Mouse (Mus musculus): ENCODE measurements around the gene Lin37. TPM values are rescaled to one million over a fixed set of nuclear protein-coding genes. Genes with fewer than 3 reads are reported as not detected.

The Lin37 gene
- total and polyA plus RNA-seq, 3 experiments, result 13.7 to 20.0 (median 16.0) TPM

DNA sequence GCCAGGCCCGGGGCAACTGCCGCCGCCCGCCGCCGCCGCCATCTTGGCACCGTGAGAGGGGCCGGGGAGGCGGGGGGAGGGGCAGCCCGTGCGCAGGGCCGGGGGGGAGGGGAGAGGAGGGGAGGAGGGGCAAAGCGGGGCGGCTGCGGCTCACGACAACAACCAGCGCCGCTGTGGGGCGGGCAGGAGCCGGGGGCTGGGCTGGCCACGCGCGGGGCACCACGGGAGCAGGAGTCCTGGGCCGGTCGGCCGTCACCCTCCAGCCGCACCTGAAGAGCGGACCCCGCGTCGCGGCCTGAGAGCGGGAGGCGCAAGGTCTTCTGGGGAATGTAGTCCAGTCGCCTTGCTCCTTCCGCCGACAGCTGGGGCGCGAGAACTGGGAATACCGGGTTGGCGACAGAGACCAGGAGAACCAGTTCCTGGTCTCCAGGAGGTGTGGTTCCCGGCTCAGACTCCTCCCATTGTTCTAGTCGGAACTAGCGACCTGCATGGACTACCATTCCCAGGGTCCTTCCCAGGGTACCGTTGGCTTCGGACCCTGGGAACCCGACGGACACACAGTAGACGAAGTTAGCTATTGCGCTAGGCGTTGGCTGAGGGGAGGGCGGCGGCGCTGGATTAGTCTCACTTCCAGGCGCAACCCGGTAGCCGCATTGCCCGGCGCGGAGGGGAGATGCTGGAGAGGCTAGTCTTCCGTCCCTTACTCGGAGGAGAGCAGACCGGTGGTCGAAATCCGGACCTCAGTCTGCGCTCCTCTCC, 29.2 kb upstream of the Lin37 start, which contains the start of gene Kmt2b:
TSS of gene Kmt2b (minus strand) at position 51 of the 759 bp plus-strand sequence.
- peak within 1 kb of the TSS; percentile 87 for H3K27ac ChIP-seq
- no peaks in the 10 kb centered on the region for H3K4me1 ChIP-seq (ENCODE audit: control insufficient read depth, insufficient read depth, low read length)
- WGBS, result under 1% methylated on average over 53 of the region's 68 CpGs
- H3K79me2 ChIP-seq (replicated peaks; ENCODE audit: control insufficient read depth, insufficient read depth, low read length), result peaks cover 1% of the 10 kb centered on the region
- peak; percentile 95 to 99 for DNase-seq
- TF ChIP-seq POLR2A (IDR thresholded peaks at IDR 0.05; ENCODE audit: insufficient read depth, low read depth, low read length), result peak; percentile 87
- peak; percentile 68 for TF ChIP-seq EP300 (IDR thresholded peaks at IDR 0.05; ENCODE audit: insufficient read depth, low read depth, low read length)
- no peak for TF ChIP-seq CTCF (IDR thresholded peaks at IDR 0.05)
- H3K4me3 ChIP-seq, result peak within 1 kb of the TSS; percentile 83
- peak within 1 kb of the TSS; percentile 90 for H3K9ac ChIP-seq (ENCODE audit: low read depth, low read length)
- H3K27me3 ChIP-seq (ENCODE audit: control insufficient read depth, insufficient read depth, low read length), result no peaks in the 10 kb centered on the region
- intact Hi-C loops (cut with DNase I), result loop anchor here (1.0 to 2.0 kb wide), 4 partner anchors 24 to 62 kb away; partner anchors contain the start of genes Gm49396, Psenen, Rbm42 and U2af1l4
- H3K36me3 ChIP-seq (ENCODE audit: control insufficient read depth, insufficient read depth, low read length), result no peaks in the 10 kb centered on the region

DNA sequence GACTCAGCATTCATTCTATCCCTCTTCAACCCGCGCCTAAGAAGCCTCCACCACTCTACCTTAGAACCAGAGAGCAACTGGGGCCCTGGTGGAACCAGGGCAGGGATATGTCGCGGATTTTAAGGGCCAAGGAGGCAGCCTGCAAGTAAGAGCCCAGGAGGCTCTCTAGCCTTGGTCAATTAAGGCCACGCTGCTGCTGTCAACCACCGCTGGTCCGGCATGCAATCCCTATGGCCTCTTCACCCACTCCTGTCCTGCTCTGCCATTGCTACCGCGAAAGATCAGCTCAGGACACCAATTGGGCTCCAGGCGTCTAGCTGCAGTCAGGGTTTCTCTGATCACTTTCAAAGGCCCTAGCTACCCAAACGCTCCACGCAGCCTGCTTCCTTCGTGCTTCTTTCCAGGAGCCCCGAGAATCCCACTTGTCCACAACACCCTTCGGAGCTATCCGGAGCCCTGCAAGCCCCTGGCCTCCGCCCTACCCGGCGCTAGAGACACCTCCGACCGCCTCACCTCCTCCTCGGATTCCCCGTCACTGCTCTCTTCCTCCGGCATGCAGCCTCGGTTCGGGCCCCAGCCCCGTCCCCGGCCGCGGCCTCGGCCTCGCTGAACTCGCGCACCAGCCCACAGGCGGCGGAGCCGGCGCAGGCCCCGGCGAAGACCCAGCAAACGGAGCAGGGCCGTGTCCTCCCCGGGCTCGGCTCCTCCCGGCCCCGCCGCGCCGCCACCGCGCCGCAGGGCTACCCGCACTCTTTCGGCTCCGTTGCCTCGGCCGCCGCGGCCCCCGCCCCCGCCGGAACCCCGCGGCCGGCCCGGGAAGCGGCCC, 28.4 kb upstream of the Lin37 start:
- under 1% methylated on average over 43 of the region's 67 CpGs for WGBS
- TF ChIP-seq POLR2A (IDR thresholded peaks at IDR 0.05; ENCODE audit: insufficient read depth, low read depth, low read length) (no peak), EP300 (IDR thresholded peaks at IDR 0.05; ENCODE audit: insufficient read depth, low read depth, low read length) (no peak), CTCF (IDR thresholded peaks at IDR 0.05) (no peak)
- H3K27ac ChIP-seq, result peak overlapping the region; percentile 87
- no peaks in the 10 kb centered on the region for H3K4me1 ChIP-seq (ENCODE audit: control insufficient read depth, insufficient read depth, low read length)
- peaks cover 1% of the 10 kb centered on the region for H3K79me2 ChIP-seq (replicated peaks; ENCODE audit: control insufficient read depth, insufficient read depth, low read length)
- H3K9ac ChIP-seq (ENCODE audit: low read depth, low read length), result peak overlapping the region; percentile 90
- intact Hi-C loops (cut with DNase I), result loop anchor here (1.0 to 2.0 kb wide), 2 partner anchors 25 to 63 kb away; partner anchors contain the start of genes Gm49396, Psenen, Rbm42 and U2af1l4
- no peaks in the 10 kb centered on the region for H3K27me3 ChIP-seq (ENCODE audit: control insufficient read depth, insufficient read depth, low read length)
- H3K4me3 ChIP-seq, result peak overlapping the region; percentile 83
- no peaks in the 10 kb centered on the region for H3K36me3 ChIP-seq (ENCODE audit: control insufficient read depth, insufficient read depth, low read length)
- no peak for DNase-seq

DNA sequence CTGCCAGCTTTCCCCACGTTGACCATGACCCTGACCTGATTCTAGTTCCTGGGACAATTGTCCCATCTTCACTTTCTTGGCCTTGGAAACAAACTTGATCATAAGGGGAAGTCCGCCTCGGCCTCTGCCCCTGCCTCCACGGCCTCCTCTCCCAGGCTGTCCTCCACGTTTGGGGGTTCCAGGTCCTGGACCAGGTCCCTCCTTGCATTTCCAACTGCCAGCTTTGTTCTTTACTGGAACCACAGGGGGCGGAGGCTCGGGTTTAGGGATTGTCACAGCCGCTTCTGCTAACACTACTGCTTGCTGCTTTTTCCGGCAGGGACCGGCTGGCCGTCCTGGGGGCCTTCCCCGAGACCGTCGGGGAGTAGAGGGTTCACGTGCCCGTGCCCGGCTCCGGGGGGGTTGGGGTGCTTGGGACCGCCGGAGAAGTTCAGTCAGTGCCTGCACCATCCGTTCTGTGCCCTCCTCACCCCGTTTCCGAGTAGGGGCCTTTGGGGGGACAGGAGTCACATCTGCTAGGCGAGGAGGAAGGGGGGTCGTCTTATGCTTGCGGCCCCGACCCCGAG, 26.9 kb upstream of the Lin37 start:
- intact Hi-C loops (cut with DNase I), result no loop called here
- H3K36me3 ChIP-seq (ENCODE audit: control insufficient read depth, insufficient read depth, low read length), result no peaks in the 10 kb centered on the region

GRCm38 (mm10) chr7:30585170-30585569, 25.5 kb upstream of the Lin37 start:
- no peak for TF ChIP-seq CTCF (IDR thresholded peaks at IDR 0.05)
- no peak for TF ChIP-seq POLR2A (IDR thresholded peaks at IDR 0.05; ENCODE audit: insufficient read depth, low read depth, low read length)
- TF ChIP-seq EP300 (IDR thresholded peaks at IDR 0.05; ENCODE audit: insufficient read depth, low read depth, low read length), result no peak
- intact Hi-C loops (cut with DNase I), result no loop called here
- Histone ChIP-seq H3K27me3 (ENCODE audit: control insufficient read depth, insufficient read depth, low read length) (no peaks in the 10 kb centered on the region), H3K4me3 (no peak overlapping the region), H3K79me2 (replicated peaks; ENCODE audit: control insufficient read depth, insufficient read depth, low read length) (peaks cover 1% of the 10 kb centered on the region), H3K27ac (no peak overlapping the region), H3K36me3 (ENCODE audit: control insufficient read depth, insufficient read depth, low read length) (no peaks in the 10 kb centered on the region), H3K9ac (ENCODE audit: low read depth, low read length) (no peak overlapping the region), H3K4me1 (ENCODE audit: control insufficient read depth, insufficient read depth, low read length) (no peaks in the 10 kb centered on the region)
- 96% methylated on average over 7 of the region's 7 CpGs for WGBS
- DNase-seq, result no peak

More for the DNA sequence above, 26.9 kb upstream of the Lin37 start:
- Histone ChIP-seq H3K4me1 (ENCODE audit: control insufficient read depth, insufficient read depth, low read length) (no peaks in the 10 kb centered on the region), H3K27ac (no peak overlapping the region), H3K4me3 (no peak overlapping the region), H3K9ac (ENCODE audit: low read depth, low read length) (no peak overlapping the region), H3K79me2 (replicated peaks; ENCODE audit: control insufficient read depth, insufficient read depth, low read length) (peaks cover 1% of the 10 kb centered on the region), H3K27me3 (ENCODE audit: control insufficient read depth, insufficient read depth, low read length) (no peaks in the 10 kb centered on the region)
- 85% methylated on average over 28 of the region's 28 CpGs for WGBS
- DNase-seq, result no peak
- TF ChIP-seq CTCF (IDR thresholded peaks at IDR 0.05) (no peak), EP300 (IDR thresholded peaks at IDR 0.05; ENCODE audit: insufficient read depth, low read depth, low read length) (no peak), POLR2A (IDR thresholded peaks at IDR 0.05; ENCODE audit: insufficient read depth, low read depth, low read length) (no peak)

GRCm38 (mm10) chr7:30584339-30584738, 24.7 kb upstream of the Lin37 start:
- intact Hi-C loops (cut with DNase I), result no loop called here
- DNase-seq, result no peak
- Histone ChIP-seq H3K36me3 (ENCODE audit: control insufficient read depth, insufficient read depth, low read length) (no peaks in the 10 kb centered on the region), H3K4me3 (no peak overlapping the region), H3K9ac (ENCODE audit: low read depth, low read length) (no peak overlapping the region), H3K27ac (no peak overlapping the region), H3K27me3 (ENCODE audit: control insufficient read depth, insufficient read depth, low read length) (no peaks in the 10 kb centered on the region), H3K79me2 (replicated peaks; ENCODE audit: control insufficient read depth, insufficient read depth, low read length) (peaks cover 1% of the 10 kb centered on the region), H3K4me1 (ENCODE audit: control insufficient read depth, insufficient read depth, low read length) (no peaks in the 10 kb centered on the region)
- 91% methylated on average over 10 of the region's 10 CpGs for WGBS
- no peak for TF ChIP-seq CTCF (IDR thresholded peaks at IDR 0.05)
